Mouse (Mus musculus) c-Kit-negative CD71-positive TER-119-positive erythroid progenitor cells, embryonic 14.5 days (primary cell): ENCODE results near the gene Slc43a1.
"Not testable (repeated sequence)": the region's sequence is repeated elsewhere in the genome, so short reads cannot be mapped to it uniquely, and the experiment has no call there.

Experiments used
- DNase-seq: peaks from one replicate; pipeline ENCODE4 v3.0.0-alpha.2; 2013; ENCODE audit warnings: low read depth, low spot score

The Slc43a1 gene

GRCm38 (mm10) chr2:84895495-84896198 lies 57.0 kb downstream of the Slc43a1 start:
- DNase-seq = no peak

GRCm38 (mm10) chr2:84896686-84897085 lies 58.0 kb downstream of the Slc43a1 start:
- not testable (repeated sequence) for DNase-seq

GRCm38 (mm10) chr2:84912722-84913121 lies 74.1 kb downstream of the Slc43a1 start:
- DNase-seq = no peak
